In genomic region chr6:101921186-101921585, GRCm38 (mm10) we compare ENCODE assay signal across 9 mouse cellular contexts.
A peak's percentile ranks its signal among the peaks of the same experiment; 100 is the strongest.
DNase-seq lines count a peak whose midpoint lies in the region; ATAC-seq and TF ChIP-seq lines count a peak whose summit lies in the region.
"Had no signal": no experiment of that assay in that cellular context is flagged by ENCODE, and none has a peak within 500 bp of the region (broad histone marks: within the 10 kb centered on the region; RNA-seq: fewer than 3 reads in every experiment).

No protein-coding gene starts in this region.

- H3K27ac ChIP-seq in midbrain, postnatal 0 days (ENCODE audit: low read depth, low read length) = no peak overlapping the region
- H3K27ac ChIP-seq in midbrain, embryonic 15.5 days = no peak overlapping the region
- no peak overlapping the region for H3K27ac ChIP-seq in limb, embryonic 10.5 days
- H3K27ac ChIP-seq: midbrain, embryonic 12.5 days had no signal

- ATAC-seq in midbrain, postnatal 0 days (ENCODE audit: low FRiP score) = no peak
- no peak; the same call in 1 of the 2 replicates for ATAC-seq in midbrain, embryonic 15.5 days (replicated peaks)
- ATAC-seq in hematopoietic stem cell, adult 5-6 weeks (replicated peaks in 1 of 2; ENCODE audit: insufficient read depth in 1 of 2, low FRiP score in 2 of 2, low TSS enrichment in 1 of 2, low read depth in 1 of 2, poor library complexity in 2 of 2, severe bottlenecking in 2 of 2) = peak; percentile 84 to 87

- no peak overlapping the region for H3K4me3 ChIP-seq in midbrain, postnatal 0 days (ENCODE audit: low read depth, low read length)
- no peak overlapping the region for H3K4me3 ChIP-seq in midbrain, embryonic 15.5 days
- H3K4me3 ChIP-seq in limb, embryonic 10.5 days = no peak overlapping the region
- H3K4me3 ChIP-seq: midbrain, embryonic 12.5 days had no signal

- H3K9ac ChIP-seq in midbrain, postnatal 0 days (replicated peaks; ENCODE audit: low read length, poor library complexity, severe bottlenecking) = no peak overlapping the region
- H3K9ac ChIP-seq in midbrain, embryonic 15.5 days = no peak overlapping the region
- H3K9ac ChIP-seq: midbrain, embryonic 12.5 days had no signal

- no peaks in the 10 kb centered on the region for H3K4me1 ChIP-seq in midbrain, postnatal 0 days (ENCODE audit: insufficient read depth, low read length)
- H3K4me1 ChIP-seq in midbrain, embryonic 15.5 days = no peaks in the 10 kb centered on the region
- H3K4me1 ChIP-seq in limb, embryonic 10.5 days = no peaks in the 10 kb centered on the region
- H3K4me1 ChIP-seq: midbrain, embryonic 12.5 days had no signal

- peak; percentile 5 to 7 for DNase-seq in cerebellum, adult 18-20 months
- DNase-seq in cerebellum, adult 8-10 months = no peak
- DNase-seq in midbrain, postnatal 0 days (ENCODE audit: low spot score) = peak; percentile 59
- peak; percentile 24 for DNase-seq in lung, postnatal 36 days
- no peak for DNase-seq in limb, embryonic 10.5 days (ENCODE audit: low spot score)
- DNase-seq in thymus, postnatal 14 days = no peak

- H3K36me3 ChIP-seq in midbrain, postnatal 0 days (ENCODE audit: insufficient read depth, low read length) = no peaks in the 10 kb centered on the region
- H3K36me3 ChIP-seq in midbrain, embryonic 15.5 days (replicated peaks) = no peaks in the 10 kb centered on the region
- no peaks in the 10 kb centered on the region for H3K36me3 ChIP-seq in limb, embryonic 10.5 days
- H3K36me3 ChIP-seq: midbrain, embryonic 12.5 days had no signal

- peak; percentile 54 for TF ChIP-seq CTCF in midbrain, postnatal 0 days (IDR thresholded peaks at IDR 0.05)

- H3K27me3 ChIP-seq in midbrain, postnatal 0 days (ENCODE audit: insufficient read depth, low read length) = no peaks in the 10 kb centered on the region
- no peaks in the 10 kb centered on the region for H3K27me3 ChIP-seq in midbrain, embryonic 15.5 days (replicated peaks)
- no peaks in the 10 kb centered on the region for H3K27me3 ChIP-seq in limb, embryonic 10.5 days (ENCODE audit: low read depth, poor library complexity, severe bottlenecking)
- H3K27me3 ChIP-seq: midbrain, embryonic 12.5 days had no signal

- H3K9me3 ChIP-seq in midbrain, postnatal 0 days (ENCODE audit: low read length) = no peaks in the 10 kb centered on the region
- H3K9me3 ChIP-seq in midbrain, embryonic 15.5 days = no peaks in the 10 kb centered on the region
- no peaks in the 10 kb centered on the region for H3K9me3 ChIP-seq in limb, embryonic 10.5 days (replicated peaks)
- H3K9me3 ChIP-seq: midbrain, embryonic 12.5 days had no signal

- no peak overlapping the region for H3K4me2 ChIP-seq in midbrain, postnatal 0 days (ENCODE audit: low read depth, low read length, poor library complexity, severe bottlenecking)
- H3K4me2 ChIP-seq in midbrain, embryonic 15.5 days = no peak overlapping the region
- H3K4me2 ChIP-seq: midbrain, embryonic 12.5 days had no signal

Comparison
In these comparisons a context has a peak if more than half of its experiments do, and no peak if none do; other contexts are left out.
1. DNase-seq: peak in cerebellum, adult 18-20 months (2 of 2), midbrain, postnatal 0 days (single experiment) and lung, postnatal 36 days (single experiment); none in cerebellum, adult 8-10 months (single experiment), limb, embryonic 10.5 days (single experiment) and thymus, postnatal 14 days (single experiment).
2. ATAC-seq: peak in hematopoietic stem cell, adult 5-6 weeks (2 of 2); none in midbrain, postnatal 0 days (single experiment) and midbrain, embryonic 15.5 days (single experiment).